Mouse (Mus musculus): ENCODE results near the gene Gsk3b.

DNA sequence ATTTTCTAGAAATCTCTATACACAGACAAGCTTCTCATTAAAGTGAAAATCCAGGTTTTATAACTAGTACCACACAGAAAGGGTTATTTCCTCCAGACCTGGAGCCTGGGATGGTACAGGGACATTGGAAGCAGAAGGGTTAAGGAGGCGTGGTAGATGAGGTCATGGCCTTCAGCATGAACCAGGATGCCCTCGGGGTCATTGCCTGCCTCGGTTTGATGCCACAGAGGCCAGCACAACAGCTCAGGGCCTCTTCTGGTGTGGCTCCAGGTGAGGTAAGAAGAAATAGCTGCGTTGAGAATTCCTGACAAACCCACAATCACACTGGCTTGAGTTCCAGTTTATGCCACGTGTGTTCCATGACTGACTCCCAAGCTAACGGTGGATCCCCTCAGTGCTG, 200.1 kb downstream of the Gsk3b start:
- TF ChIP-seq CTCF (conservative IDR thresholded peaks at IDR 0.05 in 1 of 2, IDR thresholded peaks at IDR 0.05 in 1 of 2; ENCODE audit: low read depth in 2 of 2, low read length in 2 of 2): no peak
- TF ChIP-seq PAX5 (IDR thresholded peaks at IDR 0.05; ENCODE audit: low read length): no peak
- no peak for TF ChIP-seq SMC3 (IDR thresholded peaks at IDR 0.05; ENCODE audit: low read depth, low read length)
- no peak for TF ChIP-seq HCFC1 (IDR thresholded peaks at IDR 0.05; ENCODE audit: low read depth, low read length)
- TF ChIP-seq USF2 (conservative IDR thresholded peaks at IDR 0.05; ENCODE audit: low read depth, low read length): no peak
- TF ChIP-seq ZC3H11A (IDR thresholded peaks at IDR 0.05; ENCODE audit: low read depth, low read length): no peak
- no peak for TF ChIP-seq ETS1 (conservative IDR thresholded peaks at IDR 0.05; ENCODE audit: low read depth, low read length)
- TF ChIP-seq MAX (IDR thresholded peaks at IDR 0.05; ENCODE audit: low read length): no peak
